Comparison of ENCODE assay signal across 12 mouse cellular contexts in the genomic region with DNA sequence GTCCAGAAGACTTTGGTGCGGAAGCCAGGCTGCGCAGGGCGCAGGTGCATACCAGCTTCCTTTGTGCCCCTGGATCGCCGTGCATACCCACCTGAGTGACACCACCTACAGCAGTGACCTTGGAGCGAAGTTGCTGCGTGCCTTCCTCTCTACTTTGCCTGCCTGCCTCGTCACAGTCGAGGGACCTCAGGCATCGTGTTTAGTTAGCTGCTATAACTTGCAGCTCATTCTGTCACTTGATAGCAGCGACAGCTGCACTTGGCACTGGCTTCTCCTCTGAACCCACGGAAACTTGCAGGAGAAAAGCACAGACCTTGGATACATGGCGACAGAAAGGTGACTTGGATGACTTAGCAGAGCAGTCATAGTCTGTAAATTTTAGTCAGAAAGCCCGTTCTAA.
"Had no signal": no experiment of that assay in that cellular context is flagged by ENCODE, and none has a peak within 500 bp of the region (broad histone marks: within the 10 kb centered on the region; RNA-seq: fewer than 3 reads in every experiment).

No protein-coding gene starts in this region.

- H3K27me3 ChIP-seq: limb, embryonic 15.5 days; liver, embryonic 12.5 days; neural tube, embryonic 12.5 days had no signal

- H3K9ac ChIP-seq: limb, embryonic 15.5 days; liver, embryonic 12.5 days; lung, embryonic 14.5 days; neural tube, embryonic 12.5 days had no signal

- H3K4me3 ChIP-seq: limb, embryonic 15.5 days; liver, embryonic 12.5 days; neural tube, embryonic 12.5 days had no signal

- H3K4me1 ChIP-seq: liver, embryonic 12.5 days; neural tube, embryonic 12.5 days had no signal

- DNase-seq: kidney, adult 11 months; layer of hippocampus, adult 9-11 months; lung, embryonic 14.5 days; lung, postnatal 10 days; midbrain, embryonic 14.5 days; thymus, postnatal 4 days had no signal

- H3K9me3 ChIP-seq: limb, embryonic 15.5 days; liver, embryonic 12.5 days; neural tube, embryonic 12.5 days had no signal

- H3K27ac ChIP-seq: hindbrain, postnatal 0 days; limb, embryonic 15.5 days; liver, embryonic 12.5 days; macrophage; neural tube, embryonic 12.5 days; stomach, postnatal 0 days had no signal

- ATAC-seq: hindbrain, postnatal 0 days; liver, embryonic 12.5 days had no signal

- H3K4me2 ChIP-seq: limb, embryonic 15.5 days; liver, embryonic 12.5 days; lung, embryonic 14.5 days; neural tube, embryonic 12.5 days had no signal
